Mouse (Mus musculus) liver, adult 2 months (tissue): ENCODE results near the gene Armh3.

Experiments used
- CTCF ChIP-seq: fragments of 200-500 bp; IDR thresholded peaks from 2 replicates; pipeline ENCODE4 v1.5.1; 2011; ENCODE audit warnings: low read depth, low read length, control low read depth
- POLR2A ChIP-seq: fragments of 200-500 bp; IDR thresholded peaks from 2 replicates; pipeline ENCODE4 v1.6.1; 2011; ENCODE audit warnings: low read length, control low read depth; ENCODE audit not compliant: insufficient read depth; ENCODE audit errors: extremely low read depth

DNA sequence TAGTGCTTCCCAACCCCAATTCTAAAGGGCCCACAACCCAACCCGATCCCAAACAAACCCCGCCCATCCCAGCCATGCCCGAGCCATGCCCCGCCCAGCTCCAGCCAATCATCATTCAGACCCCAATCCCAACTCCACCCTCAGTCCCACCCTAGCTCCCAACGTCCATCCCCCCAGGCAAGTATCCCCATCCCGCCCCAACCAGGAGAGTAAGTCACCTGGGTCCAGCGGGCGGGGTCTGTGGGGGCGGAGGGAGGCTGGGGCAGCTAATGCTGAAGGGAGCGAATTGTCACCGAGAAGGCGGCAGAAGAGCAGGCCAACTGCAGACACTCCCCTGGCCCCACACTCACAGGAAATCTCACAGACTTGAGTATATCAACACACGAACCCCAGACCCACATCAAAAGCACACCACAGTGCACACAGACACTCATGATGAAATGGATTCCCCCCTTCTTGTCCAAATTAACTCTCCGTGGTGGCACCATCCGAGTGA is 202.2 kb downstream of the Armh3 start:
- TF ChIP-seq CTCF (no peak), POLR2A (no peak)
